Mouse (Mus musculus) cerebellum, adult 2 months (tissue): Measurements from ENCODE around the gene Sgcd. TPM values are rescaled to one million over a fixed set of nuclear protein-coding genes. Genes with fewer than 3 reads are reported as not detected.

Experiments used
- DNase-seq, 2 experiments: peaks; one replicate each; pipeline ENCODE4 v3.0.0; 2021
- H3K27ac ChIP-seq: fragments of 200-500 bp; 2 replicates; pipeline ENCODE4 v1.5.1; 2012; ENCODE audit warnings: low read length, control low read depth, inconsistent platforms; ENCODE audit not compliant: insufficient read depth
- H3K27me3 ChIP-seq: fragments of 200-500 bp; 2 replicates; pipeline ENCODE4 v1.6.1; 2012; ENCODE audit warnings: inconsistent platforms, mild to moderate bottlenecking, low read length, moderate library complexity; ENCODE audit not compliant: control insufficient read depth, insufficient read depth
- H3K4me1 ChIP-seq: fragments of 200-500 bp; 2 replicates; pipeline ENCODE4 v1.6.1; 2011; ENCODE audit warnings: low read length; ENCODE audit not compliant: control insufficient read depth, insufficient read depth
- H3K4me3 ChIP-seq: fragments of 200-500 bp; replicated peaks from 2 replicates; pipeline ENCODE3; 2011; ENCODE audit warnings: mild to moderate bottlenecking, low read depth, low read length, control low read depth; ENCODE audit not compliant: insufficient read depth
- CTCF ChIP-seq: fragments of 200-500 bp; IDR thresholded peaks from 2 replicates; pipeline ENCODE4 v1.5.1; 2011; ENCODE audit warnings: low read depth, mild to moderate bottlenecking, control low read depth, low read length, moderate library complexity, borderline replicate concordance; ENCODE audit not compliant: insufficient read depth
- POLR2A ChIP-seq: fragments of 200-500 bp; IDR thresholded peaks from 2 replicates; pipeline ENCODE4 v1.6.1; 2011; ENCODE audit warnings: low read length, control low read depth, borderline replicate concordance; ENCODE audit not compliant: insufficient read depth
- WGBS: fragments of 180-500 bp; shearing (Covaris S2); methylation state at CpG from one replicate; pipeline ENCODE4 v1.1.7; 2018; 5-methylcytosine and 5-hydroxymethylcytosine counted together
- polyA plus RNA-seq: library from polyadenylated mRNA; depleted of rRNA; stranded (reverse); fragments of >200 nt; gene quantifications from 2 replicates; pipeline ENCODE4 v1.2.3, GENCODE M21; 2012

Sgcd gene
- polyA plus RNA-seq, 1 experiment = 2.6 TPM

DNA sequence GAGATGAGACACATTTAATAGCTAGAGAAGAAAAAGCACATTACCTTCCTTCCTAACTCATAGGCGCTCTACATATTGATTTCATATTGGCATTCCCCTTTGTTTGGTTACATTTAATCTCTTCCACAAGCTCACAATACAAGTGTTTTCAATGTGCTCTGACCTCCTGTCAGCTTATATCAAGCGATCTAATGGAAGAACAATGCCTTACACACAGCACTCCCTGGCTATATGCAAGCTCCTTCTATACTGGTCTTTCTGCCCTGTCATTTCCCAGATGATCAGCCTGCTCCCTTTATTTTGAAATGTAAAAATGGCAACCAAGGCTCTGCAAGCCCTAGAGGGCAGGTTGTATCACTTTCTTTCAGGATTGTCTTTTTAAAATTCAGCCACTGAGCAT is 881.1 kb downstream of the Sgcd start:
- Histone ChIP-seq H3K4me3 (no peak overlapping the region), H3K27me3 (no peaks in the 10 kb centered on the region; the same call in 1 of the 2 replicates), H3K4me1 (no peaks in the 10 kb centered on the region), H3K27ac (no peak overlapping the region)
- TF ChIP-seq POLR2A (no peak), CTCF (no peak)
- WGBS = 79% methylated on average over 2 of the region's 2 CpGs
- no peak for DNase-seq

DNA sequence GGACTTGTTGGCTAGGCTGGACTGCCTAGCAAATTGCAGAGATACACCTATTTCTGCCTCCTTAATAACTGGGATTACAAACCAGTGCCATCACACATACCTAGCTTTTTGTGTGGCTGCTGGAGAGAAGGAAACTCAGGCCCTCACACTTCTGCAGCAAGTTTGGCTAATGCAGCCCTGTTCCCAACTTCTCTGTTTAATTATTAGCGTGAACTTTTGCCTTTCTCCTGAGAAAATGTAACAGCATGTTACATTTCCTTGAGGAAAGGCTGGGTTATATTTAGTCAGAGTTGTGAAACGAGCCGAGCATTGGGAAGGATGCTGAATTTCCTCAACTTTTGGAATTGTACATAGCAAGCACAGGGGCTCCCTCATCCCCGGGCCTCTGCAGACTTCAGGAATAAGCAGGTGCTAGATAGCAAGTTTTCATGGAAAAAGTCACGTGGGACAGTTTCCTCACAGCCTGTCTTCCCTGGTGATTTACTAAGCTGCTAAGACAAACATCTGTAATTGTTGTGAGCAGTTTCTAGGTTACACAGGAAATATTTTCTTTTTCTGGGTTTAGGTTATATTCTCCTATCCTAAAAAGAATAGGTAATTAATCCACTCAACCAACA is 895.4 kb downstream of the Sgcd start:
- H3K27me3 ChIP-seq = no peaks in the 10 kb centered on the region
- no peak overlapping the region for H3K27ac ChIP-seq
- H3K4me1 ChIP-seq = no peaks in the 10 kb centered on the region
- 87% methylated on average over 5 of the region's 5 CpGs for WGBS
- no peak overlapping the region for H3K4me3 ChIP-seq
- no peak for DNase-seq
- no peak for TF ChIP-seq CTCF
- TF ChIP-seq POLR2A = no peak

DNA sequence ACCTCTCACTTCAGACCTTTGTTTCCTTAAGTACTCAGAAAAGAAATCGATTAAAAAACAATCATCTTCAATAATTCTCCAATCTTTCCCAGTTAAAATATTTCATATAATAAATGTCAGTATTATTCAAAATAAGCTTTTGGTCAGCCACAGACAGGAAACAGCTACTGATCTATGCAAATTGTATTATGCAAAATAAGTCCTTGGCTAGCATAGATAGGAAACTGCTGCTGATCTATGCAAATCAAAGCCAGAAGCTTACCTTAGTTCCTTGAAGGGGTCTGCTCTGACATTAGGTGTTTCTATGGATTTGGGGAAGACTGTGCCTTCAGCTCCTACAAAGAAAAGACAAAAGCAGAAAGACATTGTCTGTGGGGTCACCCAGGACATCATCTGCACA is 906.3 kb downstream of the Sgcd start:
- 96% methylated on average over 1 of the region's 1 CpGs for WGBS
- no peak for DNase-seq
- no peaks in the 10 kb centered on the region; the same call in 1 of the 2 replicates for H3K27me3 ChIP-seq
- no peak overlapping the region for H3K4me3 ChIP-seq
- H3K4me1 ChIP-seq = no peaks in the 10 kb centered on the region
- no peak for TF ChIP-seq POLR2A
- TF ChIP-seq CTCF = no peak
- H3K27ac ChIP-seq = no peak overlapping the region

DNA sequence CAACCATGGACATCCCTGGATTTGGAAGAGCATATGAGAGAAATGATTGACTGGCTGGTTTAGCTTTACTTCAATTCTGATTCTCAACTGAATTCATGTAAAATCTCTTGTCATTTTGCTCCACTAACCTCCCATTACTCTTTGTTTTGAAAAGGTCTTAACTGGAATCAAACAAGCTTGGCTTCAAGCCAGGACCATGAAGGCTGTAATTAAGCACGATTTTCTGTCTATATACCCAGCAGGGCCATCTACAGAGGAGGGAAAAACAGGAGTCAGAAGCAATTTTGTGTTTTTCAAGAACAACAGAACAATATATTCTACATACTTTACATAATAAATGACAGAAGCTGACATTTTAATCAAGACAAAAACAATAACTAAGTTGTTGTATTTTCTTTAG is 915.2 kb downstream of the Sgcd start:
- WGBS = 16% methylated on average over 1 of the region's 1 CpGs
- Histone ChIP-seq H3K27me3 (no peaks in the 10 kb centered on the region), H3K4me3 (no peak overlapping the region), H3K4me1 (no peaks in the 10 kb centered on the region), H3K27ac (no peak overlapping the region)
- no peak for DNase-seq
- TF ChIP-seq CTCF = no peak
- no peak for TF ChIP-seq POLR2A

DNA sequence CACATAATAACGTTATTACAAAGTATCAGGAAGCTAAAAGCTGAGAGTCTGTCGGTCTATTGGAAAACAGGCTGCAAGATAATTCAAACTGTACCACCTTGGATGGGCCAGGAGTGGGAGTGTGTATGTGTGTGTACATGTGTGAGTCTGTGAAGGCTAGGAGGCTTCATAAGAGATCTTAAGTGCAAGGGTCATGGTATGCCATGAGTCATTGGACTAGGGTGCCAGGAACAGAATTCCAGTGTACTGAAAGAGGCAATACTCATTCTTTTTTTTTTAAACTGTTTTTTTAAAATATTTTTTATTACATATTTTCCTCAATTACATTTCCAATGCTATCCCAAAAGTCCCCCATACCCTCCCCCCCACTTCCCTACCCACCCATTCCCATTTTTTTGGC is 917.6 kb downstream of the Sgcd start:
- H3K27me3 ChIP-seq = no peaks in the 10 kb centered on the region
- no peak overlapping the region for H3K4me3 ChIP-seq
- 93% methylated on average over 2 of the region's 2 CpGs for WGBS
- no peak for DNase-seq
- H3K4me1 ChIP-seq = no peaks in the 10 kb centered on the region
- H3K27ac ChIP-seq = no peak overlapping the region
- no peak for TF ChIP-seq POLR2A
- no peak for TF ChIP-seq CTCF

DNA sequence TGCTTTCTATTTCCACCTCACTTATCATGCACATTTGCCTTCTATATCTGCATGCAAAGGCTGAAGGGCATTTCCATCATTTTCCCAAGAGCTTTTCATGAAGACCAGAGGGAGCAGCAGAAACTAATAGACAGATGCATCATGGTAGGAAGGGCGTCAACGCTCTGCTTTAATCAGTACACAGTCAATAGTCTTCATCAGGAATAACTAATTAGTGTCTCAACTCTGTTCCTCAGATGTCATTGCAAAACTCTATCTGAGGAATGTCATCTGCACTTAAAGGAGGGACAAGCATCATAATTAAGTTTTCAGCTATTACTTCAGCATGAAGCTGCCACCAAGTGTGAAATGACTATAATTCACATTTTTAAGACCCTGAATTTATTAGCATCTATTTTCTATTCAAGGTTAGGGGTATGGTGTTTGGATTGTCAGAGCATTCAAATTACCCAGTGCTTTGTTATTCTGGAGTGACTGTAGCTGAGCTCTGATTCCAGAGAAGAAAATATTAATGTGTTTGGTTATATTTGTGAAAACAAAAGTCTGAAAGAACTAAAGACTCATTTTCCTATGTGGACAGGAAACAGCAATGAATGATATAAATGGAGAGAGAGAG is 918.9 kb downstream of the Sgcd start:
- DNase-seq = no peak
- Histone ChIP-seq H3K27me3 (no peaks in the 10 kb centered on the region), H3K27ac (no peak overlapping the region), H3K4me1 (no peaks in the 10 kb centered on the region), H3K4me3 (no peak overlapping the region)
- no peak for TF ChIP-seq CTCF
- TF ChIP-seq POLR2A = no peak
- 92% methylated on average over 2 of the region's 2 CpGs for WGBS

DNA sequence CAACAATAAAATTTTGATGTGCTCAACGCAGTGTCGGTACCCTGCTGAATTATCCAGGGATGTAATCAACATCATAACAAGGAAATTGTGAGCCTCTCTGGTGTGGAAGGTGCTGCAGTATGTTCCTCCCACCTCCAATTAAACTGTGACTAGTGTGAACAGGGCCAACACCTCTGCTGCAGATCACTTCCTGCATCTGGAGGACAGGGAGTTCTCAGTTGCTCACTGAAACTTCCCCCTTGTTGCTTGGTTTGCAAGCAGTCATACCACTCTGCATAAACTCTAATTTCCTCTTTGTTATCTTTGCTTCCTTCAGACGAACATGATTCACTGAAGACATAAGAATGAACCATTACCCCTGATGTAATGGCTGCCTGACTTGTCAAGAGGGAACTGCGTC is 925.1 kb downstream of the Sgcd start:
- TF ChIP-seq CTCF (no peak), POLR2A (no peak)
- 90% methylated on average over 4 of the region's 4 CpGs for WGBS
- no peaks in the 10 kb centered on the region for H3K4me1 ChIP-seq
- no peak for DNase-seq
- H3K27me3 ChIP-seq = no peaks in the 10 kb centered on the region
- H3K27ac ChIP-seq = no peak overlapping the region
- H3K4me3 ChIP-seq = no peak overlapping the region

DNA sequence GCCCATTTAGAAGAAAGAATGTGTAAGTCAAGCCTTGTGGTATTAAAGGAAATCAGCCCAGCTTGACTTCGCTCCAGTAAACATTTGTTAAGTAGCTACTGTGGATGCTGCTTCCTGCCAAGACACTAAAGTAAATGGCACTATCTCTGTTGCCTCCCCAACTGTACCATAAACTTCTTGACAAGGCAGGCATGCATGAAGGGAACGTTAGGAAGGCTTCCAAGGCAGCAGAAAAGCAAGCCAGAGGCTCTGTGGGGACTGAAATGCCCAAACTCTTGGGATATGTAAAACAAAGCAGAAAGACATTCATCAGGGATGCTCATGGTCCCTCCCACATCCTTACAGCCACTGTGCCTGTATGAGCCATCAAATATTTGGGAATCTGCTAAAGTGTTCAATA is 938.4 kb downstream of the Sgcd start:
- Histone ChIP-seq H3K27me3 (no peaks in the 10 kb centered on the region), H3K27ac (no peak overlapping the region), H3K4me1 (no peaks in the 10 kb centered on the region), H3K4me3 (no peak overlapping the region)
- WGBS = 19% methylated on average over 2 of the region's 2 CpGs
- TF ChIP-seq POLR2A (no peak), CTCF (no peak)
- no peak for DNase-seq
